Mouse (Mus musculus): ENCODE measurements around the gene Piezo1.
"Not testable (repeated sequence)": the region's sequence is repeated elsewhere in the genome, so short reads cannot be mapped to it uniquely, and the experiment has no call there.

Gene Piezo1

DNA sequence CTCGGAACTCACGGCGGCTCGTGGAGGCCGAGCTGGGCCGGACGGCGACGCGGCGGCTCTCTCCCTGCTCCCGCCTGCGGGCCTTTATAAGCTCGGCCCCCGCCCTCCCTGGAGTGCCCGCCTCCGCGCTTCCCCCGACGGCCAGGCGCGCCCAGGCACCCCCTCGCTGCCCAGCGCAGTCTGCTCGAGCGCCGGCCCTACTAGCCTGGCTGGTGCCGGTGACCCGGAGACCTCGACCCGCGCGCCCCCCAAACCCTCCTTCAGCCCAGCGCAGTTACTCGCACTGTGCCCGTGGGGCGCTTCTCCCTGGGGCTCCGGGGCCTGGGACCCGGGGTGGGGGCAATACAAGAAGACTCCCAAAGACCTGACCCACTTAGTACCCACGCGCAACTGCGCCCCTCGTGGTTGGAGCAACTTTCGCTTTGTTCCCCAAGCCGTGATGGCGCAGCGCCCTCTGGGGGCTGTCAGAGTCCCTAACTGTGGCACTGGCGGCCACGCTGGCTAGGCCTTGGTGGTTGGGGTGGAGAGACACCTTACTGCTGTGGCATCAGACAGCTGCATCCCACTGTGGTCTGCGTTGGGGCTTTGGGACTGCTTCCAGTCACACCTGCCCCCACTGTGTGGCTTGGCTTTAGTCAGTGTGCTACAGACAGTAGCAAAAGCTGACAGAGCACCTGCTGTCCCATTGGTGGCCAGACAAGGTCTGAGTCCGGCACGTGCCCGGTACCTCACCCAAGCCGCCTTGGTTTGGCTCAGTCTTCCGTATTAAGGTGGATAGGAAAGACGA lies at the start of gene Piezo1:
Gene Piezo1, minus strand, starts transcription at position 65 of the 787 bp plus-strand sequence.
- peak; percentile 95 for DNase-seq

DNA sequence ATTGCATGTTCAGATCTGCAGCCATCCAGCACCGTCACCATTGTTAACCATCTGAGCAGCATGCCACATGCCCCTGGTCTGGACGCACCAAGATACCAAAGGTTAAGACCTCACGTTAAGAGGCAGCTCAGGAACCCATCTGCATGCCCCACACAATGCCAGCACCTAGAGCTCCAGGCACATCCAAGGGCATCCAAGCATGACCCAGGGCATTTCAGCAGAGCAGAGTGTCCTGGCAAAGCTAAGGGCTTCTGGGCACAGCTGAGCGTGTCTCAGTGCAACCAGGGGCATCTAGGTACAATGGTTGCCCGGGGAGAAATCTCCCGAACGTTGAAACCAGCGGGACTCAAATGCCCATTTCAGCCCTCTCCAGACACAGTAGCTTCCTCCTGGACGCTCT lies 49.5 kb upstream of the Piezo1 start:
- peak; percentile 64 for DNase-seq

DNA sequence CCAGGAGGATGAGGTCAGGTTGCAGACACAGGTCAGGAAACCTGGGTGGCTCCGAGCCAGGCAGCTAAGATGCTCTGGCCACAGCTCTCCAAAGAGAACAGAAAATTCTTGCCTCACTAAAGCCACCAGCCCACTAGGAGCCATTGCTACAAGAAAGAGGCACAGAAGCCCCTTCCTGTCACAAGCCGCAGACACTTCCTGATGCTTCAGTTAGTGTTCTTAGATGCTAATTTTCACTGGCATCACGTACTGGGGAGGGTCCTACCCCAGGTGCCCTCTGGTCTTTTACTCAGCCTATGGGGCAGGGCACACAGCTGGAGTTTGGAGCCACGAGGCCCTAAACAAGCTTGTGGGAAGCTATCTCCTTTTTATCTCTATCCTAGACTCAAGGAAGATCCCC lies 44.9 kb upstream of the Piezo1 start:
- DNase-seq = no peak

DNA sequence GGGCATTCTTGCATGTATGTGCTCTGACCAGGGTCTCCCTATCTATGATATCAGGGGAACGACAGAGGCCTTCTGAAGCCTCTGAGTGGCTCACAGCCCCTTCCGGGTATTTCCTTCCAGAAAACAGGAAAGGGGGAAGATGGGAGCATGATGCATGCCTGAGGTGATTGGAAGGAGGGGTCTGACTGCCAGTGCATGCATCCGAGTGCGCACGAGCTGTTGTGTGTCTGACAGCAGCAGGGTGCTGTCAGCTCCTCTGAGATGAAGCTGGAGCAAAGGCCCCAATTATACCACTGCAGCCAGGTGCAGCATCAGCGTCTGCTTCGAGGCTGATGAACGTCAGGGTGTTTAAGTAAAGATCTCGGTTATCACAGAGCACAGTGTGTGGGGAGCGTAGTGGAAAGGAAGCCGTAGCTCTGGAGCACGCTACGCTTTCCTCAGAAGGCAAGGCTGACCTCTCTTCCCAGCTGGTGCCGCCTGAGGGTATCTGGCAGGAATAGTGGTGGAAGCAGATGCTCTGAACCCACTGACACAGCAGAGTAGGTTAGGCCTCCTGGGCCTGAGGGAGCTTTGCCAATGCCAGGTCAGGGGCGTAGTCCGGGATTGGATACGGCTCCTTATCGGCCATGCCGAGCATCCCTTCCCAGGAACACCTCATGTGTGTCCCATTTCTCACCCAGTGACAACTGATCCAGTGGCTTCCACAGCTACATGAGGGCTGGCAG lies 42.8 kb upstream of the Piezo1 start:
- DNase-seq = no peak

DNA sequence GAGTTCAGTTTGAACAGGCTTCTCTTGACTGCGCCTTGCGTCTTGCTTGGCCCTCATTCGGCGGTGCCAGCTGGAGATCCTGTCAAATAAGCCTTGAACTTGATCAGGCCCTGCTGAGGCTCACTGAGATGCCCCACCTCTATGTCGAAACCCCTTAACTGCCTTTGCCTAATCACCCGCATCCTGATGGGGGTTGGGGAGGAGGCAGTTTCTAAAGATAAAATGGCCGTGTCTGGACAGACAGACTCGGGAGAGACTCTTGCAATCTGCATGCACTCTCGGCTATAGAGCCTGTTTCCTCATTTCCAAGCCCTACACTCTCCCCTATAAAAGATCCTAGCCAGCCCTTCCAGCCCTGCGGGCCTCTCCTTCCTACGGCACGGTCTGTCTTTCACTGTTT lies 42.1 kb upstream of the Piezo1 start:
- DNase-seq = no peak

DNA sequence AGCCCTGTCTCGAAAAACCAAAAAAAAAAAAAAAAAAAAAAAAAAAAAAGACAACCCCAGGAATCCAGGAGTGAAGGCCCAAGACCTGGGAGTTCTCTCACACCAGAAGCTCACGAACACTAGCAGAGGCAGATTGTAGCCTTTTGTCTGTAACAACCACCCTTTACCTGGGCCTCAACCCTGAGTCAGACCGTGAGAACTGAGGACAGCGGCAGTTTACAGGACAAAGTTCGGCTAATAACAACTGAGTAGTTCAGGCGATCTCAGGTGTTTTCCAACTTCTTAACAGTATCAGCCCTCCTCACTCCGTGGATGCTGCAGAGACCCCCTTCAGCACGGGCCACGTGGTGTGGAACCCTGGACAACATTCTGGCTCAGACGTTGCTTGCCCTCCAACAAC lies 35.6 kb upstream of the Piezo1 start:
- no peak for DNase-seq

DNA sequence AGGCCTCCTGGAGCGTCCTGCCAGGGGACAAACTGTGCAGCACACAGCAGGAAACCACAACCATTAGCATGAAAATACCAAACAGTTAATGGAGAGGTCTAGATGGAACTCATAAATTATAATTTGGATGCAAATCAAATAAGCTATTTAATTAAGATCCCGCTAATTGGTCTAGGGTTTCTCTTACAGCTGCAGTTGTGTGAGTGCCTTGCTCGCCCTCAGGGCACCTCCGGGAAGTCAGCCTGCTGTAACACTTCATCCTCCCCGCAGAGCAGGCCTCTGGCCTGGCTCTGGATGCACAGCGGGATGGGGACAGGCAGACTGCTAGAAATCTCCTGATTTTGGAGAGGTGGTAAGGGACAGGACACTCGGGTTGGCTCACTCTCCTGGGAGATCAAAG lies 35.0 kb upstream of the Piezo1 start:
- peak; percentile 44 for DNase-seq

DNA sequence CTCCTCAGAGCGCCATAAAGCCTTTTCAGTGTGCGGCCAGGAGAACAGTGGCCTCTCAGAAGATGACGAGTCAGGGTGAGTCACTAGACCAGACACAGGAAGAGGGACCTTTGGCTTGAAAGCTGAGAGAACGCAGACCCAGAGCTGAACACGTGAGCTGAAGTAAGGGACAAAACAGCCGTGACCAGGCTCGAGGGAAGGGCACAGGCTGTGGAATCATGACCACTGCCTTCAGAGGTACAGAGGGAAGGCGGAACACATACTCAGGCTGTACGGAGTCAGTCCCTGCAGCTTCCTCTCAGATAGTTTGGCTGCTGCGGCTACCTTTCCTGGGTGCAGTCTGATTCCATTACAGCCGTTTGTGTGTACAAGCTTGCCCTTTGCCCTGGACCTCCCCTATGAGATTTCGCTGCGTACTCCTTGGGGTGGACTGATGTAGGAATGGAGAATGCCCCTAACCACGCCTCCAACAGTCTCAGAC lies 34.3 kb upstream of the Piezo1 start:
- DNase-seq = no peak

DNA sequence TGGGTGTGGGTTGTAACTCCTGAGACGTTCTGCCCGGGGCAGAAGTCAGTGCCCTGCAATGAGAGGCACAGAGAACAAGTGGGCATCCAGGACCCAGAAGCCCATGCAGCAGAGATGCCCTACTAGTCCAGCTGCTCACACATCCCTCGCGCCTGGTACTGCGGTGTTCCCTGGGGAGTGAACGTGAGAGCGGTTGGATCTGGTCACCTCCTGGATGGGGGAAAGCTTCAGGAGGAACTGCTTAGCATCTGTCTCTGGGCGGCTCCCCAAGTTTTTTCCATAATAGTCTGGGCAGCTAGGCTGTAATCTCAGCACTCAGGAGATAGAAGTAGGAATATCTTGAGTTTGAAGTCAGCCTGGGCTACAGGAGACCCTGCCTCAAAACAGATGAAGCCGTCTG lies 33.9 kb upstream of the Piezo1 start:
- no peak for DNase-seq

DNA sequence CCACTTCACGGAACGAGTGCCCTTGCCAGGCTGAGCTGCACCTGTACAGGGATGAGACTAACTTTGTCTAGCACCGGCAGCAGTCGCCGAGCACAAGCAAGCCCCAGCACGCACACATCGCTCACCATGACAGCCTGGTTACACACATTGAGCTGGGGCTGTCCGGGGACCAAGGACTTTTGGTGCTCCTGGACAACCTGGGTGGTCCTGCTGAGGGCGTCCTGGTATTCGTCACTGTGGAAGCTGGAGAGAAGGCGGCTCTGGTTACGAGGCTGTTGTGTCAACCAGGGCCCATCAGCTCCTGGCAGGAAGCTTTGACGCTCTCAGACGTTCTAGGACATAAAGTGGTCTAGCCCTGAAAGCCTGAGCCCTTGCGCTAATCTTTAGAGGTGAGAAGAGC lies 29.8 kb upstream of the Piezo1 start:
- no peak for DNase-seq

DNA sequence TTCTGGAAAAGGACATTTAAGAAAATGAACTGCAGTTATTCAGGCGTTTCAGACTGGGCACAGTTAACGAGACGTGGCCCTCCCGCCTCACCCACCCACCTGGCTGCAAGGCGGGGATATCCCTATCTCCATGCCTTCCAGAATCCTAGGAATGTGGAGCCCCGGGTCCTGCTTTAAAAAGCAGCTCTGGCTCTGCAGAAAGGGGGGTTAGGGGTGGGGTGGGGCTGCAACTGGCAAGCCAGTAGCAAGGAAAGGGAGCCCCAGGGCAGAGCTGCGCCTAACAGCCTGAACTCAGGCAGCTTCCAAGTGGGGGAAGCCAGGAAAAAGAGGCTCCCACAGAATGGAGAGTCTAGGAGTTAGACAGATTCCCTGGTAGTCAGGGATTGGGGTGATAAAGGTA lies 28.1 kb upstream of the Piezo1 start:
- no peak for DNase-seq

DNA sequence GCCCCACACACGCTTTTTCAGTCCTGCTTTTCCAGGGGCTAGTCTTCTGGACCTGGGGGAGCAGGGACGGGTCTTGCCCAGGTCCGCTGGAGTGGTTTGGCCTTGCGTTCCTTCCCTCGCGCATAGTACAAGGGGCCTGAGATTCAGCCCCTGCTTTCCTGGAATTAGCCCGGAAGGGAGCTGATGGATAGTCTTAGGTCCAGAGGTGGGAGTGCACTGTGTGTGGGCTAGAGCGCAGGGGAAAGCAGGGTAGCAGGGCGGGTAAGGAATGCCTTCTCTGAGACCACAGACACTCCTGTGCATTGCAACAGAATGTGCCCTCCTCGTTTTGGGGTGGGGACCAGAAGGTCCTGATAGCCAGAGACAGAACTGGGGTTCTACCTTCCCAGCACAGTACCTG lies 26.0 kb upstream of the Piezo1 start:
- DNase-seq = no peak

DNA sequence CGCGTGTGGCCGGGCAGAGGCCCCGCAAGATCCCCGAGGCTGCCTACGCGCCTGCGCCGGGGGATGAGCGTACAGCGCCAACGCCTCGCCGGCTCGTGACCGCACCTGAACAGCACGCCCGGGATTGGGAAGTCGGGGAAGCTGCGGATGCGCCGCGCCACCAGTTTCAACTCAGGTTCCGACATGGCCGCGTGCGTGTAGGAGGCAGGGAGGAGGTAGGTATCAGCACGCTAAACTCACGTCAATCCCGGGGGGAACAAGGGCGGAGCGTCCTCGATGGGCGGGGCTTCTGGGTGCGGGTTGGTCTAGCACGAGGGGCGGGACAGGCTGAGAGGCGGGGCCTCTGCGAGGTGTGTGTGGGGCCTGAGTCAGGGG lies 25.5 kb upstream of the Piezo1 start, which contains the start of gene Aprt:
Gene Aprt, minus strand, starts transcription at position 262 of the 375 bp plus-strand sequence.
- DNase-seq = peak; percentile 96

DNA sequence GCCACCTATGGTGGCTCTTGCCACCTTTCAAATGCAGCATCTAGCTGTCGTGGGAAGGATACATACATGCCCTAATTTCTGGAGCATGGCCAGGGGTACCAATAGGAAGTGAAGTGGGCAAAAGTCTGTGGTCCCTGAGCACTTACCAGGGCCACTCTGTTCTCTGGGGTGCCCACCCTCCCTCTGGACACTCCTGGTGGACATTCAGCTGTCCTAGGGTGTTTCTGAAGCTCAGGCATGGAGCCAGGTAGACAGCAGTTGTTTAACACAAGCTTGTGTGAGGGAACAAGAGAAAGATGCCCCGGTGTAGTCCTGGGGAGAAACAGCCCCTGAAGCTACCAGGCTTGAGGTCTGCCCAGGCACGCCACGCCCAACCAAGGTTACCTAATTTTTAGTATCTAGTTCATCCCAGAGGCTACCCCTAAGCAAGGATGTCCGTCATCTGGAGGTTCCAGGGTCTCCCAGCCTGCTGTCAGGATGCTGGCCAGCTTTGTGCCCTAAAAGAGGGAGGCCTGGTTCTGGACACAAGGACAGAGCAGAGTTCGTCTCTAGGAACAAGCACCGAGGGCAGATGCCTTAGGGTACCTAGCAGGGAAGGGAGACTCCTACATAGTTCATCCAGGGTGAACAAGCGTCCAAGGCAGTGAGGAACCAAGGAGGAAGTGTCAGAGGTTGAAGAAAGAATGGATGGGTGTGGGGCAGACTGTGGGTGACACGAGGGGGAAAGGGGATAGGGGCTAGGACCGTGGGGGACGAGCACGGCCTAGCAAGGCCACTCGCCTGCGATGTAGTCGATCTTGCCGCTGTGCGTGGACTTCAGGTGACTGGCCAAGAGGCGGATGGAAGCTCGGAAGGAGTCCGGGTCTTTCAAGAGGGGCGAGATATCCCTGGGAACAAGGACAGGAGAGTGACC lies 24.9 kb upstream of the Piezo1 start:
- DNase-seq = no peak

DNA sequence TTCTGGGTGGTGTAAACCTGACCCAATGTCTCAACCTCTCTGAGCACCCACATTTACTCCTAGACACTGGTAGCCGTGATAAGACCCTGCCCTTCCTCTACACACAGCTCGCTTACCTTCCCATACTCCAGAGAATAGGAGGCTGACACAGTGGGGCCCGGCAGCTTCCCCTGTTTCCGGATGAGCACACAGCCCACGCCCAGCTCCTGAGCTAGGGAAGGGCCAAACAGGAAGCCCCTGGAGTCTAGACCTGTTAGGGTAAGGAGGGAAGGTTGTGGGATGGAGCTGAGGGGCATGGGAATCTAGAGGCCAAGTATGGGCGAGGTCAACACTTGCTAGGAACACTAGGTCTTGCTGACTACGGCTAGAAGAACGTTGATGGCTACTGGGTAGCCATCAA lies 24.2 kb upstream of the Piezo1 start:
- no peak for DNase-seq

DNA sequence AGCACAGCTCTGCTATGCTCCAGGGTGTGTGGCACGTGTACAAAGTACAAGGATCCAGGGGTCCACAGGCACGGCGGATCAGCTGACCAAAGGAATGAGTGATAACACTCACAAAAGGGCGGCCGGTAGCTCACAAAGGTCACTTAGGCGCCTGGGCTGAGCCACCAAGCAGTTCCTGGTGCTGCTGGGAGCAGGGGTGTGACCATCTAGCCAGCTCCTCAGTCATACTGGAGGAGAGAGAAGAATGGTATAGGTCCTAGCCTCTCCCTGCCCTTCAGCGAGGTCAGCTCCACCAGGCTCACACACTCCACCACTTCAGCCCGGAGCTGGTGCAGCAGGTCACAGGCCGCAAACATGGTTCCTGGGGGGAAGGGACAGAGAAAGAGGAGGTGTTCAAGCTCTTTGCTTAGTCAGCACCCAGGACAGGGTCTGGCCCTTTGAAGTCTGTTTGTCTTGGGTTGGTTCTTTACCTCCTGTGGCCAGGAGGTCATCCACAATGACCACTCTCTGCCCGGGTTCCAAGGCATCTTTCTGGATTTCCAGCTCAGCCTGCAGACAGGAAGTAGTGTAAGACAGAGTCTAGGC lies 23.6 kb upstream of the Piezo1 start:
- DNase-seq = no peak

DNA sequence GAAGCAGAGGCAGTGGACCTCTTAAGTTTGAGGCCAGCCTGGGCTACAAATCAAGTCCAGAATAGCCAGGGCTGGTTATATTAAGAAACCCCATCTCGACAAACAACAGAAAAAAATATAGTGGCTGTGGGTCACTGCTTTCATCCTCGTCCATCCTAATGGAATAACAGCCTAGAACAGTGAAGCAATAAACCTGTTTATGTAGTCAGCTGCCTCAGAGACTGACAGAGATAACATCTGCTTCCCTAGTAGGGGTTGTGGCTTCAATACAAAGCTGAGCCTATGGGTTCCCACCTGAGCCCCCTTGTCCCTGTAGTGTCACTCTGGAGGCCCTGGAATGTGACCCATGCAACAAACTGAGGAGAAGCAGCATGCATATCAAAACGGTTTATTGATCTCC lies 23.1 kb upstream of the Piezo1 start:
- no peak for DNase-seq

DNA sequence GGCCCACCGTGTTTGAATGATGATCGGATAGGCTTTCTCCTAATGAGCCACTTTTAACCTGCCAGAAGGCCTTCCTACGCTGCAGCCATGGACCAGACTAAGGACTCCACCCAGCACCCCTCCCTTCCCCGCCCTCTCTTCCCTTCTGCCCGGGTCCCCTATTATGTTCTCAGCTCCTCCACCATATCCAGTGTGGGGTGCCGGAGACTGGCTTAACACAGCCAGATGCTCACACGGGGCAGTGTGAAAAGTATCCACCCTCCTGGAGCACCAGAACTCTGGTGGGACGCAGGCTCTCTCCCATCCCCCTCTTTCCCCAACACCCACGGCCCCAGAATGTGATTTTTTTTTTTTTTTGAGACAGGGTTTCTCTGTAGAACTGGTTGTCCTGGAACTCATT lies 22.4 kb upstream of the Piezo1 start:
- no peak for DNase-seq

DNA sequence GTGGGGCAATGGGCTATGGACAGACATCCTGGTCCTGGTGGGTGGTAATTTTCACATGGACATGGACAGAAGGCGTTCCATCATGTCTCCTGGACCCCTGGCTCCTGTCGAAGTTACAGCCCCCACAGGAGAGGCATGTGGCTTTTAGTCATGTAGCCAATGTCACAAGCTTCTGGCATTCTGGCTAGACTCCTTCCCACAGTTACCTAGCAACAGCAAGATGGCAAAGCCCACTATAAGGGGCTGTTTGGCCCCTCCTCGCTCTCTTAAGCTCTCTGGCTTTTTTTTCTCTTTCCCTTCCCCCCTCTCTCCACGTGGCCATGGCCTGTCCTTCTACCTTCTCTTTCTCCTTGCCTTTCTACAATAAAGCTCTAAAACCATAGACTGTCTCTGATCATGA lies 22.0 kb upstream of the Piezo1 start:
- not testable (repeated sequence) for DNase-seq

DNA sequence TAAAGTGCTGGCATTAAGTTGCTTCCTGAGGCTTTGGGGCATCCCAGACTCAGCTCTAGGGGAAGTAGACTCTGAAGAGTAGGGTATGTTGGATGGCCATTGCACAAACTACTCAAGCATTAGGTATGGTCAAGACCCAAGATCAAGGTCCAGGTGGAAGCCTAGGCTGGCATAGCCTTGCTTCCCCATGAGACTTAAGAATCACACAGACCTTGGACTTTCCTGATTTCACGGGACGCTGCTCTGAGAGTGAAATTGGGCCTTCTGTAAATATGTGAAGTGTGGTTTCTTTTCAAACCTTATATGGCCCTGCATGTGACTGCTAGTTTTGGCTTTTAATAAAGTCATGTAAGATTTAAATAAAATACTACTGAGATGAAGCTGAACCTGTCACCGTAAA lies 21.6 kb upstream of the Piezo1 start:
- no peak for DNase-seq

DNA sequence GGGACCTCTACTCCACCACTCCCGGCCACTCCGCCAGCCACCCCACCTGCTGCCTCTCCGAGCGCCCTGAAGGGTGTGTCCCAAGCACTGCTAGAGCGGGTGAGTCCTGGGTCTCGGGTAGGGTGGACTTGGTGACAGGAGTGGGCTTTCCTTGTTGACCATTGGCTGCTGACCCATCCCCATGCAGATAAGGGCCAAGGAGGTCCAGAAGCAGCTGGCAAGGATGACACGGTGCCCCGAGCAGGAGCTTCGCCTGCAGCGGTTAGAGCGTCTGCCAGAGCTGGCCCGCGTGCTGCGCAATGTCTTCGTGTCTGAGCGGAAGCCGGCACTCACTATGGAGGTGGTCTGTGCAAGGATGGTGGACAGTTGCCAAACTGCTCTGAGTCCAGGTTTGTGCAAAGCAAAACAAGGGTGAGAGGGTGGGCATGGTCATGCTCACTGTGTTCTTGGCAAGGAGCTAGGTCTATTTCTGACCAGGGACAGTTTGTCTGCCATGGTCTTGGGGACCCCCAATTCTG lies 20.7 kb upstream of the Piezo1 start:
- no peak for DNase-seq

DNA sequence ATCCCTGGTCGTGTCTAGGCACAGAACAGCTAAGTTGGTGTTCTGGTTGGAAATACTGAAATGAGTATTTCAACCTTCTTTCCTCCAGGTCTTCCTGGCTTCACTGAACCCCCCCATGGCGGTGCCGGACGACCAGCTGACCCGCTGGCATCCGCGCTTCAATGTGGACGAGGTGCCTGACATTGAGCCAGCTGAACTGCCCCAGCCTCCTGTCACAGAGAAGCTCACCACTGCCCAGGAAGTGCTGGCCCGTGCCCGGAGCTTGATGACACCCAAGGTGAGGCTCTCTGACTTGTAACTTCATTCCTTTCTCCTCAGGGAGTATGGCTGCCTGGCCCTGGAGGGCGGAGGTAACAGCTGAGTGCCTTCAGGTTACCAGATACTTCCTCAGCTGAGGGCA lies 20.0 kb upstream of the Piezo1 start:
- DNase-seq = no peak

DNA sequence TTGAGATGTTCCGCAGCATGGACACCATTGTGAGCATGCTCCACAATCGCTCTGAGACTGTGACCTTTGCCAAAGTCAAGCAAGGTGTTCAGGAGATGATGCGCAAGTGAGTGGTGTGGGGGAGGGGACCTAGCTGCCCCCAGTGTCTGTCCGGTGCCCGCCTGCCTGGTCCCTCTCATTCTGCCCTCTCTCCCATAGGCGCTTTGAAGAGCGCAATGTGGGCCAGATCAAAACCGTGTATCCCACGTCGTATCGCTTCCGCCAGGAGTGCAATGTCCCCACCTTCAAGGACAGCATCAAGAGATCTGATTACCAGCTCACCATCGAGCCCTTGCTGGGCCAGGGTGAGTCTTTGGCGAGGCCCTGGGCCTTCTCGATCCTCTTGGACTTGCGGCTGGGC lies 18.9 kb upstream of the Piezo1 start:
- no peak for DNase-seq
